Mouse (Mus musculus) inflammation-experienced regulatory T-cells, adult 16 weeks (primary cell): Measurements from ENCODE around the gene Tgtp2. TPM values are rescaled to one million over a fixed set of nuclear protein-coding genes. Genes with fewer than 3 reads are reported as not detected.

Experiments used
- polyA plus RNA-seq: library from polyadenylated mRNA; unstranded; fragments of 100-300 nt; shearing (Covaris generic); gene quantifications from one replicate; pipeline ENCODE4 v1.2.1, GENCODE M21; 2017

Tgtp2 gene
- polyA plus RNA-seq: 364 TPM

GRCm38 (mm10) chr11:49063713-49064469 lies at the start of gene Tgtp2:
Gene Tgtp2, minus strand, starts transcription at chr11:49064206.

GRCm38 (mm10) chr11:49076001-49076757 lies 12.2 kb upstream of the Tgtp2 start, which contains the start of gene Ifi47:
Gene Ifi47, plus strand, starts transcription at chr11:49076587.

GRCm38 (mm10) chr11:49051093-49051891 lies 12.7 kb downstream of the Tgtp2 start, which contains the start of gene 9930111J21Rik2:
Gene 9930111J21Rik2, minus strand, starts transcription at chr11:49051242.

Other genes starting within 250 kb of the Tgtp2 start
- 2.5 TPM for gene Trim41, start 246.9 kb downstream of the Tgtp2 start, polyA plus RNA-seq
- 0.46 TPM for gene Trim7, start 238.1 kb downstream of the Tgtp2 start, polyA plus RNA-seq
- gene Gm12184, start 237.6 kb downstream of the Tgtp2 start, polyA plus RNA-seq: 2.0 TPM
- gene Irgm1, start 192.5 kb downstream of the Tgtp2 start, polyA plus RNA-seq: 181 TPM
- gene Gm5431, start 162.0 kb downstream of the Tgtp2 start, polyA plus RNA-seq: 2.0 TPM
- gene Psme2b, start 118.0 kb downstream of the Tgtp2 start, polyA plus RNA-seq: 281 TPM
- gene Olfr56, start 85.3 kb downstream of the Tgtp2 start, polyA plus RNA-seq: 0.62 TPM
- 317 TPM for gene 9930111J21Rik1, start 84.8 kb downstream of the Tgtp2 start, polyA plus RNA-seq
- gene Gm12185, start 72.0 kb downstream of the Tgtp2 start, polyA plus RNA-seq: 6.6 TPM
- 266 TPM for gene Tgtp1, start 70.0 kb downstream of the Tgtp2 start, polyA plus RNA-seq
- gene 9930111J21Rik2, start 13.0 kb downstream of the Tgtp2 start, polyA plus RNA-seq: 161 TPM
- 525 TPM for gene Ifi47, start 12.4 kb upstream of the Tgtp2 start, polyA plus RNA-seq
- not detected for gene Olfr1396, start 50.7 kb upstream of the Tgtp2 start, polyA plus RNA-seq
- not detected for gene Olfr1395, start 78.1 kb upstream of the Tgtp2 start, polyA plus RNA-seq
- gene Olfr1394, start 90.2 kb upstream of the Tgtp2 start, polyA plus RNA-seq: not detected
- gene Btnl9, start 123.0 kb upstream of the Tgtp2 start, polyA plus RNA-seq: 0.16 TPM
- 88.1 TPM for gene Zfp62, start 139.1 kb upstream of the Tgtp2 start, polyA plus RNA-seq
- 123 TPM for gene Mgat1, start 180.0 kb upstream of the Tgtp2 start, polyA plus RNA-seq
- not detected for gene Olfr1393, start 214.1 kb upstream of the Tgtp2 start, polyA plus RNA-seq
- gene Olfr1392, start 221.1 kb upstream of the Tgtp2 start, polyA plus RNA-seq: not detected
- not detected for gene Olfr10, start 240.5 kb upstream of the Tgtp2 start, polyA plus RNA-seq